Mouse (Mus musculus): Measurements from ENCODE around the gene Ica1. TPM values are rescaled to one million over a fixed set of nuclear protein-coding genes. Genes with fewer than 3 reads are reported as not detected.
A peak's percentile ranks its signal among the peaks of the same experiment; 100 is the strongest.

The Ica1 gene
- polyA plus RNA-seq, 1 experiment from 2014 or later: 14.5 TPM

GRCm38 (mm10) chr6:8638122-8638521 lies 140.2 kb downstream of the Ica1 start:
- no peak overlapping the region for H3K27ac ChIP-seq (ENCODE audit: low read depth, low read length)
- ATAC-seq (replicated peaks; ENCODE audit: low FRiP score) (no peak), DNase-seq (ENCODE audit: low spot score) (no peak)
- H3K36me3 ChIP-seq (ENCODE audit: control insufficient read depth, insufficient read depth, low read length): no peaks in the 10 kb centered on the region
- H3K4me3 ChIP-seq (ENCODE audit: low read depth, low read length): no peak overlapping the region
- H3K9me3 ChIP-seq (ENCODE audit: control insufficient read depth, low read length): no peaks in the 10 kb centered on the region
- 84% methylated on average over 4 of the region's 4 CpGs for WGBS
- no peak overlapping the region for H3K4me2 ChIP-seq
- H3K4me1 ChIP-seq (replicated peaks; ENCODE audit: control insufficient read depth, insufficient read depth, low read length): peaks cover 3% of the 10 kb centered on the region; the same call in 1 of the 2 replicates
- H3K9ac ChIP-seq (ENCODE audit: low read depth, low read length): no peak overlapping the region
- H3K27me3 ChIP-seq (replicated peaks; ENCODE audit: control insufficient read depth, insufficient read depth, low read length): no peaks in the 10 kb centered on the region

DNA sequence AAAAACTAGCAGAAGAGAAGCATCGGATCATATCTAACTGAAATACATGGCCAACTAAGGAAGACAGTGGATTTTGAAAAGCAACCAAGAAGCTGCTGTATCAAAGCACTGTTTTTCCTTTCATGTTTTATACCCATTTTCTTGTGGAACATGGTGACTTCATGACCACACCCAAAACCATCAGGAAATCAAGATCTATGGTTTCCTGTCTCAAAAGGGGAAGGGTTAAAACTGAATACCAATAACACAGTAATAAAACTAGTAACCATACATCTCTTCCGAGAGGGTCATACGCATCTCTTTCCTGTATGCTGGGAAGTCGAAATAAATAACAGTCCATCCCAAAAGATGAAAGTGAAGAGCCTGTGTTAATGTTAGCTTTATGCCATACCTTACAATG lies 145.6 kb downstream of the Ica1 start:
- no peaks in the 10 kb centered on the region for H3K9me3 ChIP-seq (ENCODE audit: control insufficient read depth, low read length)
- H3K27ac ChIP-seq (ENCODE audit: low read depth, low read length): no peak overlapping the region
- H3K4me1 ChIP-seq (replicated peaks; ENCODE audit: control insufficient read depth, insufficient read depth, low read length): peaks cover 9% of the 10 kb centered on the region
- 79% methylated on average over 4 of the region's 4 CpGs for WGBS
- DNase-seq (ENCODE audit: low spot score): no peak
- no peak overlapping the region for H3K9ac ChIP-seq (ENCODE audit: low read depth, low read length)
- no peak for ATAC-seq (replicated peaks; ENCODE audit: low FRiP score)
- no peaks in the 10 kb centered on the region for H3K27me3 ChIP-seq (replicated peaks; ENCODE audit: control insufficient read depth, insufficient read depth, low read length)
- no peak overlapping the region for H3K4me3 ChIP-seq (ENCODE audit: low read depth, low read length)
- no peaks in the 10 kb centered on the region for H3K36me3 ChIP-seq (ENCODE audit: control insufficient read depth, insufficient read depth, low read length)
- no peak overlapping the region for H3K4me2 ChIP-seq

DNA sequence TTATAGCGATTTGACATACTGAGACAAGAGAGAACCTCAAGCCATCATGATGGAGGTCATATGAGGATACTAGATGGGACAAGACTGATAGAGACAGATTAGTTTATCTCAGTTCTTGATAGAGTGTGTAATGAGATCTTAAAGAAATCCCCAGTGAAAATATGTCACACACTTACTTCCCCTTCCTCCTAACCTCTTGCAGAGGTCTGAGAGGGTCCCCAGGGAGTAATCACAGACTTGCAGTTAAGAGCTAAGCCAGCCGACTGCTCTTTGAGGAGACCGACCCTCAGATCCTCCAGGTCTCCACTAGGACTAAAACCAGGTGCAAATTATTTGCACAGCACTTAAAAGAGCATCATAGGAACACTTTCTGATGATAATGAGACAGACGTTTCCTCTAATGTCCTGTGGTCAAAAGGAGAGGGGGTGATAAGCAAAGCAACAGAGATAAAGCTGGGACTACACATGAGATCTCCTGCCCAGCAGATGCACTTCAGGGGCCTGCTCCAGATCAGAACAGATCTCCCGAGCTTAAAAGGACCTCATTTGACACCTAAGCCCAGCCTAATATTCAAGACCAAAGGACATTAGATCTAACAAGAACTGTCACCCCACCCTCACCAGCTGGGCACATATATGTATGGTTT lies 146.2 kb downstream of the Ica1 start:
- WGBS: 40% methylated on average over 5 of the region's 5 CpGs
- H3K4me1 ChIP-seq (replicated peaks; ENCODE audit: control insufficient read depth, insufficient read depth, low read length): peaks cover 9% of the 10 kb centered on the region
- DNase-seq (ENCODE audit: low spot score) (no peak), ATAC-seq (replicated peaks; ENCODE audit: low FRiP score) (peak; percentile 58)
- no peaks in the 10 kb centered on the region for H3K9me3 ChIP-seq (ENCODE audit: control insufficient read depth, low read length)
- no peak overlapping the region for H3K4me3 ChIP-seq (ENCODE audit: low read depth, low read length)
- H3K9ac ChIP-seq (ENCODE audit: low read depth, low read length): no peak overlapping the region
- no peak overlapping the region for H3K4me2 ChIP-seq
- no peaks in the 10 kb centered on the region for H3K27me3 ChIP-seq (replicated peaks; ENCODE audit: control insufficient read depth, insufficient read depth, low read length)
- no peak overlapping the region for H3K27ac ChIP-seq (ENCODE audit: low read depth, low read length)
- no peaks in the 10 kb centered on the region for H3K36me3 ChIP-seq (ENCODE audit: control insufficient read depth, insufficient read depth, low read length)

DNA sequence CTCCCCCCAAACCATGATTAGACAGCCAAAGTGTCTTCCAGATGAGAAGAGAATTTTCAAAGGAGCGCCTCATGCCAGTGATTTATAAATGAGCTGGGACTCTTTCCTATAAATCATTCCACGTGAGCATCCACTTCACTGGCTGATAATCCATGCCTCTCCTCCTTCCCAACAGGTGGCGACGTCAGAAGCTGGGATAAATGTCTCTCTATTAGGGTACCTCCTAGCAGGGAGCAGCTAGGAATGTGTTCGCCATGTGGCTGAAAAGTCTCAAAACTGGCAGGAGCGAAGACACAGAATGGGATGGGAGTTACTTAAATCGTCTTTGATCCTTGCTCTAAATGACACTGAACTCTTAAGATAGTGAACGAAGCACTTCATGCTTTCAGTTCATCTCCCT lies 146.9 kb downstream of the Ica1 start:
- DNase-seq (ENCODE audit: low spot score) (no peak), ATAC-seq (replicated peaks; ENCODE audit: low FRiP score) (no peak)
- Histone ChIP-seq H3K27me3 (replicated peaks; ENCODE audit: control insufficient read depth, insufficient read depth, low read length) (no peaks in the 10 kb centered on the region), H3K9ac (ENCODE audit: low read depth, low read length) (no peak overlapping the region), H3K27ac (ENCODE audit: low read depth, low read length) (no peak overlapping the region), H3K4me1 (replicated peaks; ENCODE audit: control insufficient read depth, insufficient read depth, low read length) (peaks cover 9% of the 10 kb centered on the region), H3K9me3 (ENCODE audit: control insufficient read depth, low read length) (no peaks in the 10 kb centered on the region), H3K36me3 (ENCODE audit: control insufficient read depth, insufficient read depth, low read length) (no peaks in the 10 kb centered on the region), H3K4me3 (ENCODE audit: low read depth, low read length) (no peak overlapping the region), H3K4me2 (no peak overlapping the region)
- 81% methylated on average over 8 of the region's 8 CpGs for WGBS

GRCm38 (mm10) chr6:8630531-8630930 lies 147.8 kb downstream of the Ica1 start:
- no peak overlapping the region for H3K4me3 ChIP-seq (ENCODE audit: low read depth, low read length)
- no peaks in the 10 kb centered on the region for H3K36me3 ChIP-seq (ENCODE audit: control insufficient read depth, insufficient read depth, low read length)
- H3K27me3 ChIP-seq (replicated peaks; ENCODE audit: control insufficient read depth, insufficient read depth, low read length): no peaks in the 10 kb centered on the region
- H3K4me1 ChIP-seq (replicated peaks; ENCODE audit: control insufficient read depth, insufficient read depth, low read length): peaks cover 9% of the 10 kb centered on the region
- DNase-seq (ENCODE audit: low spot score) (no peak), ATAC-seq (replicated peaks; ENCODE audit: low FRiP score) (no peak)
- no peak overlapping the region for H3K9ac ChIP-seq (ENCODE audit: low read depth, low read length)
- H3K27ac ChIP-seq (ENCODE audit: low read depth, low read length): no peak overlapping the region
- H3K9me3 ChIP-seq (ENCODE audit: control insufficient read depth, low read length): no peaks in the 10 kb centered on the region
- H3K4me2 ChIP-seq: no peak overlapping the region
- 49% methylated on average over 7 of the region's 7 CpGs for WGBS

- H3K4me1 ChIP-seq (replicated peaks; ENCODE audit: control insufficient read depth, insufficient read depth, low read length): peaks cover 9% of the 10 kb centered on the region
- no peak overlapping the region for H3K4me3 ChIP-seq (ENCODE audit: low read depth, low read length)
- H3K27me3 ChIP-seq (replicated peaks; ENCODE audit: control insufficient read depth, insufficient read depth, low read length): no peaks in the 10 kb centered on the region
- H3K36me3 ChIP-seq (ENCODE audit: control insufficient read depth, insufficient read depth, low read length): no peaks in the 10 kb centered on the region
- H3K27ac ChIP-seq (ENCODE audit: low read depth, low read length): no peak overlapping the region
- no peaks in the 10 kb centered on the region for H3K9me3 ChIP-seq (ENCODE audit: control insufficient read depth, low read length)
- H3K4me2 ChIP-seq: no peak overlapping the region
- DNase-seq (ENCODE audit: low spot score): no peak
- H3K9ac ChIP-seq (ENCODE audit: low read depth, low read length): no peak overlapping the region
- 86% methylated on average over 7 of the region's 7 CpGs for WGBS
- ATAC-seq (replicated peaks; ENCODE audit: low FRiP score): no peak
These were observed 149.5 kb downstream of the Ica1 start for GRCm38 (mm10) chr6:8628715-8629267.

- Histone ChIP-seq H3K36me3 (ENCODE audit: control insufficient read depth, insufficient read depth, low read length) (no peaks in the 10 kb centered on the region), H3K27ac (ENCODE audit: low read depth, low read length) (no peak overlapping the region), H3K4me2 (no peak overlapping the region), H3K4me3 (ENCODE audit: low read depth, low read length) (no peak overlapping the region), H3K9ac (ENCODE audit: low read depth, low read length) (no peak overlapping the region), H3K9me3 (ENCODE audit: control insufficient read depth, low read length) (no peaks in the 10 kb centered on the region), H3K4me1 (replicated peaks; ENCODE audit: control insufficient read depth, insufficient read depth, low read length) (peaks cover 9% of the 10 kb centered on the region), H3K27me3 (replicated peaks; ENCODE audit: control insufficient read depth, insufficient read depth, low read length) (no peaks in the 10 kb centered on the region)
- ATAC-seq (replicated peaks; ENCODE audit: low FRiP score) (no peak), DNase-seq (ENCODE audit: low spot score) (no peak)
- WGBS: 81% methylated on average over 8 of the region's 8 CpGs
These were observed 150.1 kb downstream of the Ica1 start for GRCm38 (mm10) chr6:8628226-8628625.

GRCm38 (mm10) chr6:8623045-8623444 lies 155.2 kb downstream of the Ica1 start:
- WGBS: 71% methylated on average over 3 of the region's 3 CpGs
- no peaks in the 10 kb centered on the region; the same call in 1 of the 2 replicates for H3K4me1 ChIP-seq (replicated peaks; ENCODE audit: control insufficient read depth, insufficient read depth, low read length)

More at GRCm38 (mm10) chr6:8623045-8623444, 155.2 kb downstream of the Ica1 start:
- Histone ChIP-seq H3K27ac (ENCODE audit: low read depth, low read length) (no peak overlapping the region), H3K4me3 (ENCODE audit: low read depth, low read length) (no peak overlapping the region), H3K27me3 (replicated peaks; ENCODE audit: control insufficient read depth, insufficient read depth, low read length) (no peaks in the 10 kb centered on the region), H3K9ac (ENCODE audit: low read depth, low read length) (no peak overlapping the region), H3K9me3 (ENCODE audit: control insufficient read depth, low read length) (no peaks in the 10 kb centered on the region), H3K4me2 (no peak overlapping the region), H3K36me3 (ENCODE audit: control insufficient read depth, insufficient read depth, low read length) (no peaks in the 10 kb centered on the region)
- DNase-seq (ENCODE audit: low spot score): no peak
- ATAC-seq (replicated peaks; ENCODE audit: low FRiP score): no peak

Data from liver, embryonic 11.5 days (tissue).